Mouse (Mus musculus): ENCODE data around the gene Socs5. TPM values are rescaled to one million over a fixed set of nuclear protein-coding genes. Genes with fewer than 3 reads are reported as not detected.

Socs5 gene
- polyA plus RNA-seq, 1 experiment from 2014 or later, result 3.9 TPM

- Histone ChIP-seq H3K4me2 (replicated peaks; ENCODE audit: low read depth) (no peak overlapping the region), H3K36me3 (ENCODE audit: control insufficient read depth, insufficient read depth) (no peaks in the 10 kb centered on the region), H3K9me3 (ENCODE audit: control insufficient read depth) (no peaks in the 10 kb centered on the region), H3K27ac (ENCODE audit: low read depth, low read length) (no peak overlapping the region), H3K27me3 (replicated peaks; ENCODE audit: control insufficient read depth, insufficient read depth, low read length) (no peaks in the 10 kb centered on the region), H3K4me3 (ENCODE audit: low read depth, low read length) (no peak overlapping the region), H3K4me1 (replicated peaks; ENCODE audit: control insufficient read depth, insufficient read depth, low read length) (no peaks in the 10 kb centered on the region), H3K9ac (ENCODE audit: low read depth, low read length) (no peak overlapping the region)
- ATAC-seq, result no peak
- 87% methylated on average over 9 of the region's 9 CpGs for WGBS
- TF ChIP-seq CTCF (IDR thresholded peaks at IDR 0.05; ENCODE audit: low read depth), result no peak
These were observed 67.3 kb downstream of the Socs5 start for GRCm38 (mm10) chr17:87174651-87175331.

GRCm38 (mm10) chr17:87176066-87177012 lies 68.9 kb downstream of the Socs5 start:
- Histone ChIP-seq H3K4me1 (replicated peaks; ENCODE audit: control insufficient read depth, insufficient read depth, low read length) (no peaks in the 10 kb centered on the region), H3K36me3 (ENCODE audit: control insufficient read depth, insufficient read depth) (no peaks in the 10 kb centered on the region), H3K9ac (ENCODE audit: low read depth, low read length) (no peak overlapping the region), H3K27ac (ENCODE audit: low read depth, low read length) (no peak overlapping the region), H3K4me2 (replicated peaks; ENCODE audit: low read depth) (no peak overlapping the region), H3K4me3 (ENCODE audit: low read depth, low read length) (no peak overlapping the region), H3K9me3 (ENCODE audit: control insufficient read depth) (no peaks in the 10 kb centered on the region), H3K27me3 (replicated peaks; ENCODE audit: control insufficient read depth, insufficient read depth, low read length) (no peaks in the 10 kb centered on the region)
- TF ChIP-seq CTCF (IDR thresholded peaks at IDR 0.05; ENCODE audit: low read depth), result no peak
- WGBS, result 63% methylated on average over 17 of the region's 17 CpGs
- ATAC-seq, result no peak

GRCm38 (mm10) chr17:87178596-87179590 lies 71.4 kb downstream of the Socs5 start:
- no peaks in the 10 kb centered on the region for H3K4me1 ChIP-seq (replicated peaks; ENCODE audit: control insufficient read depth, insufficient read depth, low read length)
- no peak for TF ChIP-seq CTCF (IDR thresholded peaks at IDR 0.05; ENCODE audit: low read depth)
- H3K27ac ChIP-seq (ENCODE audit: low read depth, low read length), result no peak overlapping the region
- no peaks in the 10 kb centered on the region for H3K36me3 ChIP-seq (ENCODE audit: control insufficient read depth, insufficient read depth)
- no peak overlapping the region for H3K4me3 ChIP-seq (ENCODE audit: low read depth, low read length)
- no peaks in the 10 kb centered on the region for H3K27me3 ChIP-seq (replicated peaks; ENCODE audit: control insufficient read depth, insufficient read depth, low read length)
- H3K9ac ChIP-seq (ENCODE audit: low read depth, low read length), result no peak overlapping the region
- WGBS, result 56% methylated on average over 16 of the region's 16 CpGs
- no peaks in the 10 kb centered on the region for H3K9me3 ChIP-seq (ENCODE audit: control insufficient read depth)
- no peak for ATAC-seq
- no peak overlapping the region for H3K4me2 ChIP-seq (replicated peaks; ENCODE audit: low read depth)

DNA sequence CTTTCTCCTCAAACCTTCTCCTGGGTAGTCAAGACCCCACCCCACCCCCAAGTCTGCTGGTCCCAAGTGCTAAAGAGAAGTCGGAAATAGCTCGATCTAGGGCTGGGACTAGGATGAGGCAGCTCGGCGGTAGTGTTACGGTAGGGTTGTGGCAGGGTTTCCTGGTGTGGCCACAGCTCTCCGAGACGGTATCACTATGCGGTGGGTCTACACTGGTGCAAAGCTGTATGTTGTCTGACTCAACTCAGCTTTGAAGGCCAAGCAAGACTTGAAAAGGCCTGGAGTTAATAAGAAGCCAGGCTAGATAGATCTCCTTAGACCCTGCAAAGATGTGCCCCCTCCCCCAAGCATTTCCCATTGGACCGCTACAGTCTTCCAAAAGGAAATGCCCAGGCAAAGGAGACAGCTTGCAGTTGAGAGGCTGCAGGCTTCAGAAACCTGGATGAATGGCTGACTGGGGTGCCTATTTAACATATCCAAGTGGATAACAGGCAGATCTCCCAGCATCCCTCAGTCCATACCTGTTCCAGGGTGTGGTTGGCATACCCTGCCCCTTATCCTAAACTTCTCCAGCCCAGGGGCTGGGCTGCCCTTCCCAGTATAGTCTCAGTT lies 72.6 kb downstream of the Socs5 start:
- H3K9ac ChIP-seq (ENCODE audit: low read depth, low read length), result no peak overlapping the region
- H3K4me3 ChIP-seq (ENCODE audit: low read depth, low read length), result no peak overlapping the region
- H3K9me3 ChIP-seq (ENCODE audit: control insufficient read depth), result no peaks in the 10 kb centered on the region
- no peak for TF ChIP-seq CTCF (IDR thresholded peaks at IDR 0.05; ENCODE audit: low read depth)
- 72% methylated on average over 9 of the region's 9 CpGs for WGBS
- H3K36me3 ChIP-seq (ENCODE audit: control insufficient read depth, insufficient read depth), result no peaks in the 10 kb centered on the region
- H3K4me2 ChIP-seq (replicated peaks; ENCODE audit: low read depth), result no peak overlapping the region
- no peak overlapping the region for H3K27ac ChIP-seq (ENCODE audit: low read depth, low read length)
- H3K4me1 ChIP-seq (replicated peaks; ENCODE audit: control insufficient read depth, insufficient read depth, low read length), result no peaks in the 10 kb centered on the region
- H3K27me3 ChIP-seq (replicated peaks; ENCODE audit: control insufficient read depth, insufficient read depth, low read length), result no peaks in the 10 kb centered on the region
- ATAC-seq, result no peak

- no peak overlapping the region for H3K27ac ChIP-seq (ENCODE audit: low read depth, low read length)
- H3K4me1 ChIP-seq (replicated peaks; ENCODE audit: control insufficient read depth, insufficient read depth, low read length), result no peaks in the 10 kb centered on the region
- no peak for TF ChIP-seq CTCF (IDR thresholded peaks at IDR 0.05; ENCODE audit: low read depth)
- H3K4me2 ChIP-seq (replicated peaks; ENCODE audit: low read depth), result no peak overlapping the region
- no peak for ATAC-seq
- WGBS, result 74% methylated on average over 8 of the region's 8 CpGs
- H3K36me3 ChIP-seq (ENCODE audit: control insufficient read depth, insufficient read depth), result no peaks in the 10 kb centered on the region
- H3K27me3 ChIP-seq (replicated peaks; ENCODE audit: control insufficient read depth, insufficient read depth, low read length), result no peaks in the 10 kb centered on the region
- no peak overlapping the region for H3K4me3 ChIP-seq (ENCODE audit: low read depth, low read length)
- no peak overlapping the region for H3K9ac ChIP-seq (ENCODE audit: low read depth, low read length)
- no peaks in the 10 kb centered on the region for H3K9me3 ChIP-seq (ENCODE audit: control insufficient read depth)
These were observed 74.3 kb downstream of the Socs5 start for GRCm38 (mm10) chr17:87181683-87182346.
